Mouse (Mus musculus): ENCODE measurements around the gene Dctd. TPM values are rescaled to one million over a fixed set of nuclear protein-coding genes. Genes with fewer than 3 reads are reported as not detected.

Dctd gene
- polyA plus RNA-seq, 1 experiment, result 57.0 TPM

GRCm38 (mm10) chr8:48195971-48196370, 97.1 kb downstream of the Dctd start:
- Histone ChIP-seq H3K4me3 (ENCODE audit: low read depth, low read length) (no peak overlapping the region), H3K9me3 (replicated peaks; ENCODE audit: control insufficient read depth, insufficient read depth, low read length, poor library complexity, severe bottlenecking) (peaks cover 23% of the 10 kb centered on the region), H3K27ac (ENCODE audit: insufficient read depth, low read length) (no peak overlapping the region), H3K9ac (ENCODE audit: low read depth, poor library complexity, severe bottlenecking) (no peak overlapping the region), H3K36me3 (ENCODE audit: control insufficient read depth, insufficient read depth, low read length, poor library complexity, severe bottlenecking) (no peaks in the 10 kb centered on the region), H3K27me3 (ENCODE audit: control insufficient read depth, insufficient read depth, low read length, poor library complexity, severe bottlenecking) (no peaks in the 10 kb centered on the region), H3K4me1 (ENCODE audit: control insufficient read depth, insufficient read depth, low read length) (no peaks in the 10 kb centered on the region)
- TF ChIP-seq CTCF (IDR thresholded peaks at IDR 0.05; ENCODE audit: low read depth, low read length), result no peak

DNA sequence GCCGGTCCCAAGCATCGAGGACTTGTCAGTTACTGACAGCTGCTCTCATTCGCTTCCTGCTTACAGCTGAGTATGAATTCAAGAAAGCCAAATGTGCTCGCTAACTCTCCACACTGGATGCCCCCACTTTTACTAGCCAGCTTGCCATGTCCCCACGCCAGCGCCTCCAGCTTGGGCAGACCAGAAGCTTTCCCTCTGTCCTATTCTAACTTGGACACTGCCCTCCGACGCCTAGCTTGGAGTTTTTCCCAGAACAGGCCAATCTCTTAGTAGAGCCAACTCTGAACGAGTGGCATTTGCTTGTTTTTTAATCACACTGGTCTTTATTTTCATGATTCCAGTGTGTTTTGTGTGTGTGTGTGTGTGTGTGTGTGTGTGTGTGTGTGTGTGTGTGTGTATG, 100.3 kb downstream of the Dctd start:
- Histone ChIP-seq H3K27ac (ENCODE audit: insufficient read depth, low read length) (no peak overlapping the region), H3K36me3 (ENCODE audit: control insufficient read depth, insufficient read depth, low read length, poor library complexity, severe bottlenecking) (no peaks in the 10 kb centered on the region), H3K27me3 (ENCODE audit: control insufficient read depth, insufficient read depth, low read length, poor library complexity, severe bottlenecking) (no peaks in the 10 kb centered on the region), H3K4me3 (ENCODE audit: low read depth, low read length) (no peak overlapping the region), H3K9me3 (replicated peaks; ENCODE audit: control insufficient read depth, insufficient read depth, low read length, poor library complexity, severe bottlenecking) (peaks cover 19% of the 10 kb centered on the region), H3K9ac (ENCODE audit: low read depth, poor library complexity, severe bottlenecking) (no peak overlapping the region), H3K4me1 (ENCODE audit: control insufficient read depth, insufficient read depth, low read length) (peaks cover 2% of the 10 kb centered on the region)
- TF ChIP-seq EP300 (IDR thresholded peaks at IDR 0.05; ENCODE audit: insufficient read depth, low read depth, low read length) (no peak), POLR2A (IDR thresholded peaks at IDR 0.05; ENCODE audit: insufficient read depth, low read length) (no peak), CTCF (IDR thresholded peaks at IDR 0.05; ENCODE audit: low read depth, low read length) (no peak)

DNA sequence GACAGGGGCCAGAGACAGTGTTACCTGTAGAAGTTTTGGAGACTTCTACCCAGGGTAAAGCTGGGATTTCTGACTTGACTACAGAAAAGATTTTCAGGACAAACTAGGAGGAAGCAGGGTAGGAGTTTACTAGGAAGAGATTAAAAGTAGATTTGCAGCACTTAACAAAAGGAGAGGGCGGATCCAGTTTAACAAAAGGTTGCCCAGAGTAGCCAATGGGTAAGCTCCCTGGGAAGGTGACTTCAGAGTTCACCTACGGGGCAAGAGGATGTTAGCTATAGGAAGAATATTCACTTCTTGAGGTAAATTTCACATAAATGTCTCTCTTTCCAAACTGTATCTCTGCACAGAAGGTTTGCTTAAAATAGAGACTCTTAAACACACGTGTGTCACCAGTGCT, 103.7 kb downstream of the Dctd start:
- TF ChIP-seq EP300 (IDR thresholded peaks at IDR 0.05; ENCODE audit: insufficient read depth, low read depth, low read length) (no peak), POLR2A (IDR thresholded peaks at IDR 0.05; ENCODE audit: insufficient read depth, low read length) (no peak), CTCF (IDR thresholded peaks at IDR 0.05; ENCODE audit: low read depth, low read length) (no peak)
- H3K9me3 ChIP-seq (replicated peaks; ENCODE audit: control insufficient read depth, insufficient read depth, low read length, poor library complexity, severe bottlenecking), result 0 out of 2 replicates have a peak, but pooled peaks cover under 1% of the 10 kb centered on the region
- no peak overlapping the region for H3K27ac ChIP-seq (ENCODE audit: insufficient read depth, low read length)

More for the DNA sequence above, 103.7 kb downstream of the Dctd start:
- H3K9ac ChIP-seq (ENCODE audit: low read depth, poor library complexity, severe bottlenecking), result no peak overlapping the region
- peaks cover 2% of the 10 kb centered on the region for H3K4me1 ChIP-seq (ENCODE audit: control insufficient read depth, insufficient read depth, low read length)
- H3K27me3 ChIP-seq (ENCODE audit: control insufficient read depth, insufficient read depth, low read length, poor library complexity, severe bottlenecking), result no peaks in the 10 kb centered on the region
- H3K36me3 ChIP-seq (ENCODE audit: control insufficient read depth, insufficient read depth, low read length, poor library complexity, severe bottlenecking), result no peaks in the 10 kb centered on the region
- no peak overlapping the region for H3K4me3 ChIP-seq (ENCODE audit: low read depth, low read length)

Other genes starting within 250 kb of the Dctd start
- 42.2 and 43.0 TPM in 2 replicates for gene Wwc2, start 108.2 kb upstream of the Dctd start, polyA plus RNA-seq (2011; ENCODE audit: insufficient read depth, insufficient read length, low read depth, missing spikeins)

Data from ES-Bruce4 (cell line).